Mouse (Mus musculus): ENCODE measurements around the gene Tyw1. TPM values are rescaled to one million over a fixed set of nuclear protein-coding genes. Genes with fewer than 3 reads are reported as not detected.

The Tyw1 gene
- polyA plus RNA-seq, 1 experiment from 2014 or later = 34.0 TPM

DNA sequence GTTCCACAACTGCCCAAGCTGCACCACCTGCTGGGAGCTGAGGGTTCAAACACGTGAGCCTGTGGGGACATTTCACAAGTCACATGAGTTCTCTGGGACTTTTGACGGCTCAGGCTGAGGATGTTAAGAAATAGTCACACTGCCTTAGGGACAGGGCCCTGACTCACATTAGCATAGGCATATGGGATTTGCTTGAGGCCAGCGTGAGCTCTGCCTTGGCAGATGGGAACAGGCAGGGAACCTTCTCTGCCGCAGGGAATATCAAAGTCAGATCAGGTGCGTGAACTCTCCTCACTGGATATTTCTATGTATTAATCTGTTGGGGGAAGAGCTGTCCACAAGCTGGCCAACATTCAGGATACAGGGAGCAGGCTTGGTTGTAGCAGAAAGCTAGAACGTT is 112.8 kb downstream of the Tyw1 start:
- ATAC-seq (no peak), DNase-seq (ENCODE audit: low read depth, low spot score) (no peak)
- ChIA-PET CTCF (interaction anchor here (1.1 to 1.7 kb wide), 2 partner anchors 10 to 25 kb away, joined by 4 to 5 read pairs; no protein-coding TSS in a partner anchor), POLR2A (no interaction called here)
- in situ Hi-C loops (cut with MboI; ENCODE audit: low pct_unique_long_range_greater_than_20kb) = no loop called here
- TF ChIP-seq CTCF (IDR thresholded peaks at IDR 0.05) = no peak
- H3K27me3 ChIP-seq = peaks cover 3% of the 10 kb centered on the region

- POLR2A ChIA-PET = no interaction called here
- CTCF ChIA-PET = interaction anchor here (0.6 kb wide), 1 partner anchor 1387 kb away, joined by 3 read pairs; no protein-coding TSS in a partner anchor
- TF ChIP-seq CTCF (IDR thresholded peaks at IDR 0.05) = no peak
- in situ Hi-C loops (cut with MboI; ENCODE audit: low pct_unique_long_range_greater_than_20kb) = no loop called here
- H3K27me3 ChIP-seq = peaks cover 3% of the 10 kb centered on the region
- no peak for DNase-seq (ENCODE audit: low read depth, low spot score)
- no peak for ATAC-seq
Observed at GRCm38 (mm10) chr5:130369237-130369636, 113.8 kb downstream of the Tyw1 start, which contains the start of gene Caln1. Gene Caln1 (plus strand): TSS chr5:130369455.

DNA sequence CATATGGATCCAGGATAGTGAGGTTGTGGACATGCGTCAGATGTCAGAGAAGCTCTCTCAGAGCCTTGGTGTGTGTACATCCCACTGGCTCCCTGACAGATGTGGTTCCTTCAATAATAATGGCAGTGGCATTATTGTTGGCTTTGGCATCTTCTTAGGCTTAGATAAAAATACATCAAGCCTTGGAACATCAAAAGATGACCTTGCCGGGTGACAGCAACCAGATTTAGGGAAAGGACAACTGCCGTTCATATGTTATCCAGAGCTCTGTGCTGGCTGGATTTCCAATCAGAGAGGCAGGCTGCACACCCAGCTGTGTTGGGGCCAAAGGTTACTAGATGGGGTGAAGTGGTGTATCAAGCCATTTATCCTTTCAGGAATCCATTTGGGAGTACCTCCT is 120.0 kb downstream of the Tyw1 start:
- POLR2A ChIA-PET = no interaction called here
- in situ Hi-C loops (cut with MboI; ENCODE audit: low pct_unique_long_range_greater_than_20kb) = no loop called here
- ATAC-seq (no peak), DNase-seq (ENCODE audit: low read depth, low spot score) (no peak)
- H3K27me3 ChIP-seq = no peaks in the 10 kb centered on the region
- TF ChIP-seq CTCF (IDR thresholded peaks at IDR 0.05) = no peak
- CTCF ChIA-PET = interaction anchor here (1.0 kb wide), 1 partner anchor 22 kb away, joined by 3 read pairs; no protein-coding TSS in a partner anchor

- H3K27me3 ChIP-seq = peaks cover 21% of the 10 kb centered on the region
- in situ Hi-C loops (cut with MboI; ENCODE audit: low pct_unique_long_range_greater_than_20kb) = no loop called here
- no peak for DNase-seq (ENCODE audit: low read depth, low spot score)
- ChIA-PET CTCF (no interaction called here), POLR2A (no interaction called here)
- no peak for ATAC-seq
- no peak for TF ChIP-seq CTCF (IDR thresholded peaks at IDR 0.05)
Observed at GRCm38 (mm10) chr5:130384222-130384912, 128.9 kb downstream of the Tyw1 start, which contains the start of gene A330070K13Rik. Gene A330070K13Rik (minus strand): TSS chr5:130384631.

DNA sequence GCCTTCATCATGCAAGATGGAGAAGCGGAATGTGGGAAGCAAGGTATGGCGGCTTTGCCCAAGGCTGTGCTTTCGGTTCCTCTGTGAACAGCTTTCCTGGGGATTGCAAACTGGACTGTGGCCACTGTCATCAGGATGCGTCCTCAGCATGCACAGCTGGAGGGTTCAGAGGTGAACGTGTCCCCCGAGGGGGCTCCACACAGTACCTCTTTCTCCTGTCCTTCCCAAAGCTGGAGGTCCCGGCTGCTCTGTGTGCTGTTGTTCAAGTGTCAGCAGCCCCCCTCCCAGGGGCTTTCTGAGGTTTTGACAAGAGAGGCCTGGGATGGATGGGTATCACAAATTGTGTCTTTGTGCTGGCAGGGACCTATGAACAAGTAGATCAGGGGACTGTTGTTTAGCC is 131.0 kb downstream of the Tyw1 start:
- TF ChIP-seq CTCF (IDR thresholded peaks at IDR 0.05) = no peak
- no peak for ATAC-seq
- H3K27me3 ChIP-seq = peaks cover 21% of the 10 kb centered on the region
- in situ Hi-C loops (cut with MboI; ENCODE audit: low pct_unique_long_range_greater_than_20kb) = no loop called here
- ChIA-PET CTCF (no interaction called here), POLR2A (no interaction called here)
- no peak for DNase-seq (ENCODE audit: low read depth, low spot score)

Other genes starting within 250 kb of the Tyw1 start
- gene Asl, start 226.4 kb upstream of the Tyw1 start, polyA plus RNA-seq (2021) = 83.6 TPM
- 39.7 TPM for gene Crcp, start 226.3 kb upstream of the Tyw1 start, polyA plus RNA-seq (2021)
- gene Tpst1, start 182.3 kb upstream of the Tyw1 start, polyA plus RNA-seq (2021) = 18.3 TPM
- 5.1 TPM for gene Kctd7, start 110.8 kb upstream of the Tyw1 start, polyA plus RNA-seq (2021)
- gene Rabgef1, start 83.8 kb upstream of the Tyw1 start, polyA plus RNA-seq (2021) = 33.6 TPM
- 62.9 TPM for gene Tmem248, start 38.5 kb upstream of the Tyw1 start, polyA plus RNA-seq (2021)
- 93.7 TPM for gene Sbds, start 89 bp upstream of the Tyw1 start, polyA plus RNA-seq (2021)
- not detected for gene Caln1, start 113.8 kb downstream of the Tyw1 start, polyA plus RNA-seq (2021)
- gene A330070K13Rik, start 129.0 kb downstream of the Tyw1 start, polyA plus RNA-seq (2021) = not detected

Measured in Patski (cell line).